Mouse (Mus musculus) kidney, embryonic 14.5 days (tissue): Measurements from ENCODE around the gene Crocc. TPM values are rescaled to one million over a fixed set of nuclear protein-coding genes. Genes with fewer than 3 reads are reported as not detected.

Experiments used
- ATAC-seq: fragments of 200-750 bp; cut with Nextera tagmentation; 2 replicates; pipeline ENCODE4 v1.8.0; 2017; ENCODE audit warnings: moderate number of reproducible peaks, mild to moderate bottlenecking, moderate TSS enrichment, moderate library complexity; ENCODE audit not compliant: low FRiP score, low TSS enrichment
- H3K27ac ChIP-seq: fragments of 300-500 bp; sonication (generic); 2 replicates; pipeline ENCODE4 v1.5.1; 2014; ENCODE audit warnings: low read depth, mild to moderate bottlenecking, low read length, moderate library complexity, mixed read lengths
- H3K27me3 ChIP-seq: fragments of 300-500 bp; sonication (generic); 2 replicates; pipeline ENCODE4 v1.6.1; 2014; ENCODE audit warnings: mild to moderate bottlenecking, low read length; ENCODE audit not compliant: control insufficient read depth, insufficient read depth
- H3K36me3 ChIP-seq: fragments of 300-500 bp; sonication (generic); 2 replicates; pipeline ENCODE4 v1.6.1; 2014; ENCODE audit warnings: low read length, mixed read lengths; ENCODE audit not compliant: control insufficient read depth, insufficient read depth
- H3K4me1 ChIP-seq: fragments of 300-500 bp; sonication (generic); 2 replicates; pipeline ENCODE4 v1.6.1; 2014; ENCODE audit warnings: low read length, mixed read lengths; ENCODE audit not compliant: control insufficient read depth, insufficient read depth
- H3K4me2 ChIP-seq: fragments of 300-500 bp; sonication (generic); replicated peaks from 2 replicates; pipeline ENCODE4 v1.6.1; 2014; ENCODE audit warnings: low read depth, mild to moderate bottlenecking, low read length
- H3K4me3 ChIP-seq: fragments of 300-500 bp; sonication (generic); 2 replicates; pipeline ENCODE4 v1.5.1; 2014; ENCODE audit warnings: mild to moderate bottlenecking, low read length
- H3K9ac ChIP-seq: fragments of 300-500 bp; sonication (generic); 2 replicates; pipeline ENCODE4 v1.6.1; 2014; ENCODE audit warnings: low read depth, mild to moderate bottlenecking, low read length, moderate library complexity
- H3K9me3 ChIP-seq: fragments of 300-500 bp; sonication (generic); 2 replicates; pipeline ENCODE4 v1.6.1; 2016; ENCODE audit warnings: low read length; ENCODE audit not compliant: control insufficient read depth
- WGBS: fragments of 180-500 bp; shearing (Covaris S2); extraction: QIAGEN DNeasy Blood & Tissue Kit; methylation state at CpG from one replicate; pipeline ENCODE4 v1.1.7; 2014; 5-methylcytosine and 5-hydroxymethylcytosine counted together
- polyA plus RNA-seq: library from polyadenylated mRNA; unstranded; fragments of >200 nt; fragmentation: Nextera tagmentation; extraction: Ambion mirVana; gene quantifications from 2 replicates; pipeline ENCODE4 v1.2.1, GENCODE M21; 2014

The Crocc gene
- polyA plus RNA-seq, 1 experiment from 2014 or later: 13.2 TPM

DNA sequence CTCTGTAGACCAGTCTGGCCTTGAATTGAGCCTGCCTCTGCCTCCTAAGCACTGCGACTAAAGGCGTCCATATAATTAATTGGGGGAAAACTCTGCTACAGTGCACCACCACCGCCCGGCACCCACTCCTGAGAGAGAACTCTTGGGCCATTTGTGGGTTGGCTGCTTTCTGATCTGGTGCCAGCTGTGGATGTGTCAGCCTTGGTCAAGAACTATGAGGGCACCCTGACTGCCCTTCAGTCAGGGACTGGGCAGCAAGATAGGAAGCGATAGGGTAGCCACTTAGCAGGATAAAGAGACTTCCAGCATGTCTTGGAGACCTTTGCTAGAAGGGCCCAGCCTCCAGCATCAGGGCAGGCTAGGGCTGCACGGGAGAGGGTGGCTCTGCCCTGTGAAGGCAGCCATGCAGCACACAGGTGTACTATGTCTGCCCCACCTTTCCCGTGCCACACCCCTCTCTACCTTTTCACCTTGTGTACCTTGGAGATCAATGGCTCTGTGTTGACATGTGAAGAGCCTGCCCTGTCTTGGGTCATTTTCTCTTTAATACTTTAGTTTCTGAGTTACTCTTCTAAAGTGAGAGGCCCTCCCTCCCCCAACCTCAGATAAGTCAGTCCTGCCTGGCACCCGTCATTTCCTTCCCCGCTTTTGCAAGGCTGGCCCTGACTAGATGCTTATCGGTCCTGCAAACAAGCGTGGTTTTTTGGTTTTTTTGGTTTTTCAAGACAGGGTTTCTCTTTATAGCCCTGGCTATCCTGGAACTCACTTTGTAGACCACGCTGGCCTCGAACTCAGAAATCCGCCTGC, 82.3 kb downstream of the Crocc start:
- Histone ChIP-seq H3K27me3 (no peaks in the 10 kb centered on the region), H3K9ac (no peak overlapping the region), H3K4me1 (0 out of 2 replicates have a peak, but pooled peaks cover 2% of the 10 kb centered on the region), H3K27ac (no peak overlapping the region), H3K9me3 (no peaks in the 10 kb centered on the region), H3K4me3 (no peak overlapping the region), H3K36me3 (peaks cover 64% of the 10 kb centered on the region), H3K4me2 (no peak overlapping the region)
- 93% methylated on average over 14 of the region's 14 CpGs for WGBS
- no peak for ATAC-seq

DNA sequence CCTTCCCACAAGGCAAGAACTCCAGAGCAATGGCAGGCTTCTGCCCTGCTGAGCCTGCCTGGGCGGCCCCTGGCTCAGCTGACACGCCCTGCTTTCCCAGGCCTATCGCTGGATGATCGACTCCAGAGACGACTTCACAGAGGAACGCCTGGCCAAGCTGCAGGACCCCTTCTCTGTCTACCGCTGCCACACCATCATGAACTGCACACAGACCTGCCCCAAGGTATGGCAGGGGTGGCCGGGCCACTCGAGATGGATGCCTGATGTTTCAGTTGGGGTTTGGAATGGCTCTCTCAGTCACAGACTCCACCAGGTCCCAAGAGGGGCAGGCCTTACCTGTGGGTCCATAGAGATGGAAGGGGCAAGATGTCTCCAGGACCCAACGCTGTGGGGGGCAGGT, 83.1 kb downstream of the Crocc start:
- Histone ChIP-seq H3K27ac (no peak overlapping the region), H3K9ac (no peak overlapping the region), H3K4me1 (no peaks in the 10 kb centered on the region), H3K36me3 (peaks cover 72% of the 10 kb centered on the region), H3K9me3 (no peaks in the 10 kb centered on the region), H3K27me3 (no peaks in the 10 kb centered on the region), H3K4me3 (no peak overlapping the region), H3K4me2 (no peak overlapping the region)
- ATAC-seq: no peak
- WGBS: 77% methylated on average over 10 of the region's 10 CpGs

DNA sequence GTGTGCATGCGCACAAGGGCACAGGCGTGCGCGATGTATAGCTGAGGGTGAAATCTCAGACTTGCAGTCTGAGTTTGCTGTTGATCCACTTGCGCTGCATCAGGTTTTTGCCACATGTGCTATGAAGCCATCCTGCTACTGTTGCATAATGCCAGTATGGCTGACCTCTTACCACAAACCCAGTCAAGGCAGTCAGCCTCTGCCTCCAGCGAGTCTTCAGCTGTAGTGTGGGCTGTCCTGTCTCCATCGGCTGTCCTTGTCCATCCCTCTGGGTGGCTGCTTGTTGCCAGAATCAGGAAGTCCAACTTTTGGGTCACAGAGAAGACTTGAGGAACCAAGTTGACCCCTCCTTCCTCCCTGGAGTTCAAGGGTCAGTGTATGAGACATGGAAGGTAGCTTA, 85.0 kb downstream of the Crocc start:
- Histone ChIP-seq H3K27me3 (no peaks in the 10 kb centered on the region), H3K9ac (no peak overlapping the region), H3K4me2 (no peak overlapping the region), H3K27ac (no peak overlapping the region), H3K4me3 (no peak overlapping the region), H3K9me3 (no peaks in the 10 kb centered on the region), H3K36me3 (peaks cover 90% of the 10 kb centered on the region), H3K4me1 (no peaks in the 10 kb centered on the region)
- no peak for ATAC-seq
- WGBS: 94% methylated on average over 7 of the region's 7 CpGs

DNA sequence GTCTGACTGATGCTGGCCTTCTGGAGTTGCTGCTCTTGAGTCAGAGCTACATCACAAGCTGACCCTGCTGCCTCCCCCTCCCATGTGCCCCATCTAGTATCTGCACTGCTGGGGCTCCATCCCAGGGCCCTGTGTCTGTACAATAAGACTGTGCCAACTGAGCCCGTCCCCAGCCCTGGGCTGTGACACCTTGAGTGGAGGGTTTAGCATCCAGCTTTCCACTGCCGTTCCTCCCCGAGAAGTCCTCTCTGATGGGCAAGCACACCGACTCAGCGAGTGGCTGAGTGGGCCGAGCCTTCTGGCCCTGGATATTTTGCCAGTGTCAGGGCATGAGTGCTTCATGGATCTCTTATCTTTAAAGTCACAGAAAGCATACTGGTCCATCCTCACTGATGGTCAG, 85.9 kb downstream of the Crocc start:
- 97% methylated on average over 6 of the region's 6 CpGs for WGBS
- H3K27ac ChIP-seq: no peak overlapping the region
- H3K9ac ChIP-seq: no peak overlapping the region
- H3K27me3 ChIP-seq: no peaks in the 10 kb centered on the region
- H3K4me3 ChIP-seq: no peak overlapping the region
- no peaks in the 10 kb centered on the region for H3K4me1 ChIP-seq
- peaks cover 95% of the 10 kb centered on the region for H3K36me3 ChIP-seq
- no peak for ATAC-seq
- H3K9me3 ChIP-seq: no peaks in the 10 kb centered on the region
- H3K4me2 ChIP-seq: no peak overlapping the region

DNA sequence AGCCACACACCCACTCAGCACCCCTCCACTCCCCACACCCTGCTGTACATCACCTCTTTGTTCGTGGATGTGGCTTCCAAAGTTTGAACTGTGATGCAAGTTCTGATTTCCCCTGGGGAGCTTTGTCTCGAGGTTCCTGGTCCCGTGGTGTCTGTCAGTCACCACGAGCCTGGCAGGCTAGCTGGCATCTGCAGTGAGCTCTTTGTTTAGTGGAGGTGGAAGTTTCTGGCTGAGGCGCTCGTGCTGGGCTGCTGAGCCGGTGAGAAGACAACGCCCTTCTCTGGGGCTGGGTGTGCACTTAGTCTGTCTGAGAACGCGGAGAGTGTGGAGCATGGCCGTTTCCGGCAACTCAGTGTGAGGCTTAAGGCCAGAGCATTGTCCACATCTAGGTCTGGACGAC, 88.7 kb downstream of the Crocc start:
- WGBS: 92% methylated on average over 13 of the region's 13 CpGs
- Histone ChIP-seq H3K4me1 (no peaks in the 10 kb centered on the region), H3K9ac (no peak overlapping the region), H3K27me3 (no peaks in the 10 kb centered on the region), H3K4me3 (no peak overlapping the region), H3K4me2 (no peak overlapping the region), H3K9me3 (no peaks in the 10 kb centered on the region), H3K36me3 (peaks cover 94% of the 10 kb centered on the region), H3K27ac (no peak overlapping the region)
- ATAC-seq: no peak

DNA sequence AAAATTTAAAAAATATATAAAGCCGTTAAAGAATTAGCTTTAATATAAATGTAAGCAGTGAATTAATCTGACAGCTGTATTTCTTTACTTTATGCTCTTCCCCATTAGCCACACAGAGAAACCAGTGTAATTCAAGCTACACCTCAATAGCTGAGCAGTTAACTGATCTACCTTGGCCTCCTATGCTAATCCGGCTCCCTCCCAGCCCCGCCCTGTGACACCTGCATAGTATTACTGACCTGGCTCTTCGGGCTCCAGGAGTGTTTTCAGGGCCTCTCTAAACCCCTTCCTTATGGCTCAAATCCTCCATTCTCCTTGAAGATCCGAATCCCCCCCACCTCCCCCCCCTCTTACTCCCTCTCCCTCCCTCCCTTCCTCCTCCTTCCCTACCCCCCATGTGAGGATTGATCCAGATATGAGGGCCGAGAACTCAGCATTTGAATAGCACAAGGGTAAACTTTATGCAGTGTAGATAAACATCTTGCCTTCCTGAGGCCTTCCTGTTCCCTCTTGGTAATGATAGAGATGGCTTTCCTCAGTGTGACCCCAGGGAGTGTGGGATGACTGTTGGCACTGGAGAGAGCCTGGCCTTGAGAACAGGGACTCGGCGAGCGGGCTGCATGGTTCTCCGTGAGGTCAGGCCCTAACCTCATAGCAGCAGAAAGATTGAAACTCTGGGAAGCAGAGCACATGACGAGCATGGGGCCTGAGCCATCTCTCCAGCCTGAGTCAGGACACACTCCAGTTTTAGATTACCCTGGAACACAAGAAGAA, 92.8 kb downstream of the Crocc start:
- ATAC-seq: no peak
- Histone ChIP-seq H3K4me3 (no peak overlapping the region), H3K9ac (no peak overlapping the region), H3K4me2 (no peak overlapping the region), H3K27me3 (no peaks in the 10 kb centered on the region), H3K9me3 (no peaks in the 10 kb centered on the region), H3K4me1 (peaks cover 7% of the 10 kb centered on the region), H3K27ac (no peak overlapping the region), H3K36me3 (peaks cover 64% of the 10 kb centered on the region)
- WGBS: 78% methylated on average over 11 of the region's 11 CpGs

Other genes starting within 250 kb of the Crocc start
- gene Padi3, start 249.9 kb downstream of the Crocc start, polyA plus RNA-seq: 0.08 and 0.21 TPM in 2 replicates
- gene Padi1, start 214.8 kb downstream of the Crocc start, polyA plus RNA-seq: 0.09 and 0.39 TPM in 2 replicates
- gene Padi2, start 154.2 kb downstream of the Crocc start, polyA plus RNA-seq: 13.9 and 22.6 TPM in 2 replicates
- gene Sdhb, start 99.3 kb downstream of the Crocc start, polyA plus RNA-seq: 442 and 499 TPM in 2 replicates
- gene Atp13a2, start 73.7 kb downstream of the Crocc start, polyA plus RNA-seq: 26.5 and 39.5 TPM in 2 replicates
- 412 and 476 TPM in 2 replicates for gene Mfap2, start 50.1 kb downstream of the Crocc start, polyA plus RNA-seq
- 64.4 and 79.8 TPM in 2 replicates for gene Necap2, start 17.8 kb upstream of the Crocc start, polyA plus RNA-seq
- 0.27 and 0.95 TPM in 2 replicates for gene Spata21, start 27.8 kb upstream of the Crocc start, polyA plus RNA-seq
- gene Szrd1, start 79.2 kb upstream of the Crocc start, polyA plus RNA-seq: 23.3 and 46.4 TPM in 2 replicates
- 22.0 and 26.8 TPM in 2 replicates for gene Fbxo42, start 87.4 kb upstream of the Crocc start, polyA plus RNA-seq
- gene Rsg1, start 153.4 kb upstream of the Crocc start, polyA plus RNA-seq: 3.6 and 5.0 TPM in 2 replicates
- gene Arhgef19, start 178.9 kb upstream of the Crocc start, polyA plus RNA-seq: 6.8 and 7.4 TPM in 2 replicates
- gene Epha2, start 240.7 kb upstream of the Crocc start, polyA plus RNA-seq: 3.7 and 3.9 TPM in 2 replicates